Mouse (Mus musculus) liver, embryonic 16.5 days (tissue): ENCODE measurements at regions not wholly inside any gene's neighbourhood (a gene's known extent, or its start where the extent isn't known, plus 50 kb on each side); places are given as distances from the start of the nearest gene placed in this dataset.

Source experiments
- ATAC-seq: fragments of 200-750 bp; cut with Nextera tagmentation; 2 replicates; pipeline ENCODE4 v1.8.0; 2017; ENCODE audit warnings: low read depth, mild to moderate bottlenecking, moderate number of reproducible peaks, moderate library complexity
- H3K27ac ChIP-seq: fragments of 300-500 bp; sonication (generic); 2 replicates; pipeline ENCODE4 v1.5.1; 2014; ENCODE audit warnings: mild to moderate bottlenecking, low read length
- H3K27me3 ChIP-seq: fragments of 300-500 bp; sonication (generic); 2 replicates; pipeline ENCODE4 v1.6.1; 2014; ENCODE audit warnings: low read depth, low read length, mixed read lengths; ENCODE audit not compliant: control insufficient read depth, insufficient read depth
- H3K36me3 ChIP-seq: fragments of 300-500 bp; sonication (generic); 2 replicates; pipeline ENCODE4 v1.6.1; 2014; ENCODE audit warnings: mild to moderate bottlenecking; ENCODE audit not compliant: control insufficient read depth, insufficient read depth
- H3K4me1 ChIP-seq: fragments of 300-500 bp; sonication (generic); 2 replicates; pipeline ENCODE4 v1.6.1; 2014; ENCODE audit warnings: low read depth, low read length, mixed read lengths; ENCODE audit not compliant: control insufficient read depth
- H3K4me2 ChIP-seq: fragments of 300-500 bp; sonication (generic); 2 replicates; pipeline ENCODE4 v1.6.1; 2014; ENCODE audit warnings: low read depth, low read length, mixed read lengths
- H3K4me3 ChIP-seq: fragments of 300-500 bp; sonication (generic); 2 replicates; pipeline ENCODE4 v1.5.1; 2014; ENCODE audit warnings: low read depth, mild to moderate bottlenecking, low read length
- H3K9ac ChIP-seq: fragments of 300-500 bp; sonication (generic); 2 replicates; pipeline ENCODE4 v1.6.1; 2014; ENCODE audit warnings: low read depth, low read length
- H3K9me3 ChIP-seq: fragments of 300-500 bp; sonication (generic); replicated peaks from 2 replicates; pipeline ENCODE4 v1.6.1; 2016; ENCODE audit warnings: low read length; ENCODE audit not compliant: control insufficient read depth
- WGBS: fragments of 180-500 bp; shearing (Covaris S2); extraction: QIAGEN DNeasy Blood & Tissue Kit; methylation state at CpG from one replicate; pipeline ENCODE4 v1.1.7; 2014; ENCODE audit not compliant: insufficient replicate concordance; 5-methylcytosine and 5-hydroxymethylcytosine counted together

GRCm38 (mm10) chr9:30190078-30190477, 227.1 kb upstream of the Ntm start:
- H3K9me3 ChIP-seq, result no peaks in the 10 kb centered on the region

GRCm38 (mm10) chr9:30191119-30191518, 228.2 kb upstream of the Ntm start:
- Histone ChIP-seq H3K27me3 (no peaks in the 10 kb centered on the region), H3K27ac (no peak overlapping the region), H3K9ac (no peak overlapping the region), H3K4me3 (no peak overlapping the region), H3K4me1 (no peaks in the 10 kb centered on the region), H3K4me2 (no peak overlapping the region), H3K9me3 (no peaks in the 10 kb centered on the region), H3K36me3 (no peaks in the 10 kb centered on the region)
- no peak for ATAC-seq

More at GRCm38 (mm10) chr9:30190078-30190477, 227.1 kb upstream of the Ntm start:
- WGBS, result 70% methylated on average over 5 of the region's 5 CpGs
- H3K27me3 ChIP-seq, result no peaks in the 10 kb centered on the region
- no peak overlapping the region for H3K4me3 ChIP-seq
- no peaks in the 10 kb centered on the region for H3K36me3 ChIP-seq
- no peak overlapping the region for H3K4me2 ChIP-seq
- no peak overlapping the region for H3K27ac ChIP-seq
- no peak for ATAC-seq
- H3K9ac ChIP-seq, result no peak overlapping the region
- no peaks in the 10 kb centered on the region for H3K4me1 ChIP-seq

- ATAC-seq, result no peak
- Histone ChIP-seq H3K27ac (no peak overlapping the region), H3K9me3 (no peaks in the 10 kb centered on the region), H3K9ac (no peak overlapping the region), H3K4me1 (no peaks in the 10 kb centered on the region), H3K4me2 (no peak overlapping the region), H3K27me3 (no peaks in the 10 kb centered on the region), H3K36me3 (no peaks in the 10 kb centered on the region), H3K4me3 (no peak overlapping the region)
Observed at GRCm38 (mm10) chr9:30191902-30192301, 229.0 kb upstream of the Ntm start.

GRCm38 (mm10) chr9:30194866-30195265, 231.9 kb upstream of the Ntm start:
- no peak for ATAC-seq
- H3K9me3 ChIP-seq, result no peaks in the 10 kb centered on the region
- H3K36me3 ChIP-seq, result no peaks in the 10 kb centered on the region
- 66% methylated on average over 3 of the region's 3 CpGs for WGBS
- no peak overlapping the region for H3K4me2 ChIP-seq
- H3K4me1 ChIP-seq, result no peaks in the 10 kb centered on the region
- no peak overlapping the region for H3K9ac ChIP-seq
- no peak overlapping the region for H3K4me3 ChIP-seq
- H3K27ac ChIP-seq, result no peak overlapping the region
- no peaks in the 10 kb centered on the region for H3K27me3 ChIP-seq

DNA sequence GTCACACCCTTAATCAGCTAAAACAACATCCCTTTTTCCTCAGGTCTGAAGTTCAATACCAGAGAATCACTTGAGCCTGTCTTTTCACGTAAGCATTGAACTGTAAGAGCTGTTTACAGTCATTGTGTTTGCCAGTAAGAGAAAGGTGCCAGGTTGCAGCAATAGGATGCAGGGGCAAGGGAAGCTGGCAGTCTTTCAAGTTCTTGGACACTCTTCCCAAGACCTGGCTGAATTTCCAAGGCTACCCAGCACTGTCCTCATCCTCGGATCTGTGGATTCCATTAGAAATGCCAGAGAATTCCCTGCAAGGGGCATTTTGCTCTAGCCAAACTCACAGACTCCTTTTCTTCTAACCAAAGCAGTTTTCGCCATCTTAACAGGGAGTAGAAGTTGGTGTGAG, 224.5 kb upstream of the Snx19 start:
- H3K27me3 ChIP-seq, result no peaks in the 10 kb centered on the region
- no peak for ATAC-seq
- H3K9me3 ChIP-seq, result no peaks in the 10 kb centered on the region
- no peaks in the 10 kb centered on the region for H3K4me1 ChIP-seq
- no peak overlapping the region for H3K9ac ChIP-seq
- H3K4me3 ChIP-seq, result no peak overlapping the region
- H3K27ac ChIP-seq, result no peak overlapping the region
- H3K36me3 ChIP-seq, result no peaks in the 10 kb centered on the region
- WGBS, result 55% methylated on average over 3 of the region's 3 CpGs
- no peak overlapping the region for H3K4me2 ChIP-seq

- H3K4me2 ChIP-seq, result no peak overlapping the region
- H3K4me3 ChIP-seq, result no peak overlapping the region
- H3K27me3 ChIP-seq, result no peaks in the 10 kb centered on the region
- H3K36me3 ChIP-seq, result no peaks in the 10 kb centered on the region
- H3K9me3 ChIP-seq, result no peaks in the 10 kb centered on the region
- 53% methylated on average over 4 of the region's 4 CpGs for WGBS
- no peak for ATAC-seq
- H3K9ac ChIP-seq, result no peak overlapping the region
- no peaks in the 10 kb centered on the region for H3K4me1 ChIP-seq
- H3K27ac ChIP-seq, result no peak overlapping the region
Observed at GRCm38 (mm10) chr9:30207631-30208030, 219.3 kb upstream of the Snx19 start.

- Histone ChIP-seq H3K9ac (no peak overlapping the region), H3K36me3 (no peaks in the 10 kb centered on the region), H3K4me2 (no peak overlapping the region), H3K4me3 (no peak overlapping the region), H3K27me3 (no peaks in the 10 kb centered on the region), H3K27ac (no peak overlapping the region), H3K4me1 (no peaks in the 10 kb centered on the region), H3K9me3 (no peaks in the 10 kb centered on the region)
- no peak for ATAC-seq
- 79% methylated on average over 1 of the region's 1 CpGs for WGBS
Observed at GRCm38 (mm10) chr9:30209806-30210205, 217.1 kb upstream of the Snx19 start.

DNA sequence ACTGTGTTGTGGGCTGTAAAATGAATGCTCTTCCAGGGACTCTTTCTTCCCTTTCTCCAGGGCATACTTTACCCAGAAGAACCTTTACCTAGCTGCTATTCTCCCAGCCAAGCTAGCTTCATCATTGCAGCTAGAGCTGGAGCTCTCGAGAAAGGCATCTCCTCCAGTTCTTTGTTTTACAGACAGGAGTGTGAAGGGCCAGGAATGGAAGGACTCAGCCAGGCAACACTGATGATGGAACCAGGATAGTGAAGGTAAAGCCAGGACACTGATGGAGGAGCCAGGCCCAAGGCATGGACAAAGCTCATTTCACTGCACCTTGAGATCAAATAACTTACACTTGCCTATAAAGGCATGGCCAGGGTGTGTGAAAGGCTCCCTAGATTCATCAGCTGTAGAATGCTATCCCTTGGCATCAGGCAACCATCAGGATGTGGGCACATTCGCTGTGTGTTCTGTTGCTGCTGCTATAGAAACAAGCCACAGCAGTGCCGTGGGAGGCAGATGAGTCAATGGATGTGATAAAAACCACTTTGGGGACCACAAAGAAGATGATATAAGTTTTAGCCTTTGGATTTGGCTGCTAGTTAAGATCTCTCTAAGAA, 214.3 kb upstream of the Snx19 start:
- WGBS, result 47% methylated on average over 3 of the region's 3 CpGs
- no peak overlapping the region for H3K4me2 ChIP-seq
- no peak overlapping the region for H3K27ac ChIP-seq
- H3K9ac ChIP-seq, result no peak overlapping the region
- H3K27me3 ChIP-seq, result no peaks in the 10 kb centered on the region
- no peak overlapping the region for H3K4me3 ChIP-seq
- ATAC-seq, result no peak
- H3K36me3 ChIP-seq, result no peaks in the 10 kb centered on the region
- H3K4me1 ChIP-seq, result no peaks in the 10 kb centered on the region
- no peaks in the 10 kb centered on the region for H3K9me3 ChIP-seq

DNA sequence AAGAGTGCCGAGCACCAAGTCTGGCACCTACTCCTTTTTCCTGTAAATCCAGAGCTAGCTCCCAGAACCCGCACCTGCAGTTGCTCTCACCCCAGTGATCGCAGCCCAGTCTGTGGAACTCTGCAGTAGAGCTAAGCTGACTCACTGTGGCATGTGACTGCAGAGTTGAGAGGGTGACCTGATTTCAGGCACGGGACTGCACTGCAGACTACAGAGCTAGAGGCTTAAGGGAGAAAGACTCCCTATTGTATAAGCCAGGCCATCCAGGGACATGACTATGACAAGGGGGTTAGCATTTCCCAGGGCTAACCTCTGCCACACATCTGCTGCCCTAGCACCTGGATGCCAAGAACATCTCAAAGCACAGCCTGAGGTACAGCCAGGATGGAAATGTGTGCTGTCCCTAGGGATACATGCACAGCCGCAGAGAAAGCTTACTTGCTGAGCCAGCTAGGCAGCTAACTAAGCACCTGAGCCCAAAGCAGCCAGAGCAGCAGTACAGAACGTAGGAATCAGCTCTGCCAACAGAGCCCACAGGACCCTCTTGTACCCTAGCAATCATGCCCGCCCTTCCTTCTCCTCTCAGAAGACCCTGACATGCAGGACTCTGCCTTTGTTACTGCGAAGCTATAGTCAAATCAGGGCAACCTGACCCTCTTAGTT, 192.3 kb upstream of the Snx19 start:
- no peak overlapping the region for H3K4me3 ChIP-seq
- no peaks in the 10 kb centered on the region for H3K4me1 ChIP-seq
- H3K9me3 ChIP-seq, result no peaks in the 10 kb centered on the region
- no peak overlapping the region for H3K4me2 ChIP-seq
- H3K9ac ChIP-seq, result no peak overlapping the region
- H3K36me3 ChIP-seq, result no peaks in the 10 kb centered on the region
- WGBS, result 54% methylated on average over 8 of the region's 8 CpGs
- no peak for ATAC-seq
- no peaks in the 10 kb centered on the region for H3K27me3 ChIP-seq
- no peak overlapping the region for H3K27ac ChIP-seq
